Mouse (Mus musculus): ENCODE data around the gene Lix1l. TPM values are rescaled to one million over a fixed set of nuclear protein-coding genes. Genes with fewer than 3 reads are reported as not detected.
"Not testable (repeated sequence)": the region's sequence is repeated elsewhere in the genome, so short reads cannot be mapped to it uniquely, and the experiment has no call there.

Lix1l gene
- total RNA-seq, 2 experiments from 2014 or later = 24.4 to 27.4 TPM

- peak; percentile 97 to 99 for DNase-seq
Observed at GRCm38 (mm10) chr3:96629729-96630600, 29.0 kb downstream of the Lix1l start, which contains the start of gene Rbm8a. Gene Rbm8a (plus strand): TSS chr3:96629933.

DNA sequence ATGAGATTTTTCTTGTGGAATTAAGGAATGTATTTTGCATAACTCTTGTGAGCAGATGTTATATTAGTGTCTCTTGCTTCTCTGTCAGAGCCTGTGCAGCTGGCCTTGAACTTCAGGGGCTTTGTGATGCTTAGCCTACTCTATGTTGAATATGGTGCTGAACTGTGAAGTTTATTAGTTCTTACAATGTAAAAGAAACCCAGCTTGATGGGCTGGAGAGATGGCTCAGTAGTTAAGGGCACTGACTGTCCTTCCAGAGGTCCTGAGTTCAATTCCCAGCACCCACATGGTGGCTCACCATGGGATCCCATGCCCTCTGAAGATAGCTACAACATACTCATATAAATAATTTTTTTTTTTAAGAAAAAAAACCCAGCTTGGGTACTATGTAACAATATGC lies 31.1 kb downstream of the Lix1l start:
- DNase-seq = no peak

GRCm38 (mm10) chr3:96634015-96634414 lies 33.1 kb downstream of the Lix1l start:
- DNase-seq = no peak

GRCm38 (mm10) chr3:96634928-96635879 lies 34.3 kb downstream of the Lix1l start, which contains the start of the genes Pex11b and Gm42957:
Gene Pex11b (plus strand): TSS chr3:96635376.
Gene Gm42957 (plus strand): TSS chr3:96635474.
- DNase-seq = peak; percentile 94 to 95

GRCm38 (mm10) chr3:96635906-96636305 lies 35.0 kb downstream of the Lix1l start:
- no peak for DNase-seq

DNA sequence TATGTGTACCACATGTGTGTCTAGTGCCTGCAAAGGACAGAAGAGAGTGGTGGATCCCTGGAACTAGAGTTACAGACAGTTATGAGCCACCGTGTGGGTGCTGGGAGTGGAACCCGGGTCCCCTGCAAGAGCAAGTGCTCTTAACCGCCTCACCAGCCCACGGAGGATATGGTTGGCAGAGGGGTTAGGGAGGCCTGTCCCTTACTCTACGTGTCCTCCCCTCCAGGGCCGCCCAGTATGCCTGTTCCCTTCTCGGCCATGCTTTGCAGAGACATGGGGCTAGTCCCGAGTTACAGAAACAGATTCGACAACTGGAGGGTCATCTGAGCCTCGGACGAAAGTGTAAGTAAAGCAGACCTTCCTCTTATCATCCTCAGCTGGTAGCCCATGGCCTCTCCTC lies 35.5 kb downstream of the Lix1l start:
- DNase-seq = no peak

- DNase-seq = peak; percentile 54 to 87
Observed at GRCm38 (mm10) chr3:96639219-96639618, 38.3 kb downstream of the Lix1l start.

- DNase-seq = peak; percentile 44 to 61
Observed at GRCm38 (mm10) chr3:96645018-96645649, 44.2 kb downstream of the Lix1l start, which contains the start of gene Itga10. Gene Itga10 (plus strand): TSS chr3:96645584.

DNA sequence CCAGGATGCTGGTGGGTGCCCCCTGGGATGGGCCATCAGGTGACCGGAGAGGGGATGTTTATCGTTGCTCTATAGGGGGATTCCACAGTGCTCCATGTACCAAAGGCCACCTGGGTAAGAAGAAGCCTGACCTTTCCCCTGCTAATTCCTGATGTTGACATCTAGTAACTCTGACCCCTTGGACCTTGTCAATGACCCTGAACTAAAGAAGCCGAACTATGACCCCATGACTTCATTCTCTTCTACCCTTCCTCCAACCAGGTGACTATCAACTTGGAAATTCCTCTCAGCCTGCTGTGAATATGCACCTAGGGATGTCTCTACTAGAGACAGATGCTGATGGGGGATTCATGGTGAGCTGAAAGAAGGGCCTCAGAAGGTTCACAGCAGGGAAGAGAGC lies 46.4 kb downstream of the Lix1l start:
- DNase-seq = no peak

DNA sequence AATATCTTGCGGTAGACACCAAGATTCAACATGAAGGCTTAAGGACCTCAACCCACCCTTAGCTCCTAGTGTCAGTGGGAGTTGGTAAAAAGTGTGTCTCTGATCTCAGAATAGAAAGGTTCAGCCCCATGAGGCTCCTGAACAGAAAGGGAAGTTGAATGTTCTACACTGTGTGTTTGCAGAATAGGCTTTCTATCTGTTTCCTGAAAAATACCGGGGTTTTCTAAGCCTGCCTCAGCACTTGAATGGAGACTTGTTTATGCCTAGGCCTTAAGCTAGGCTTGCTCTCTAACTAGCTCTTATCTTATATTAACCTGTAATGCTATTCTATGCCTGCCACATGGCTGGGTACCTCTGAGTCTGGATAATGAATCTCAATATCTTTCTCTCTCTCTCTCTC lies 60.0 kb downstream of the Lix1l start:
- DNase-seq = no peak

DNA sequence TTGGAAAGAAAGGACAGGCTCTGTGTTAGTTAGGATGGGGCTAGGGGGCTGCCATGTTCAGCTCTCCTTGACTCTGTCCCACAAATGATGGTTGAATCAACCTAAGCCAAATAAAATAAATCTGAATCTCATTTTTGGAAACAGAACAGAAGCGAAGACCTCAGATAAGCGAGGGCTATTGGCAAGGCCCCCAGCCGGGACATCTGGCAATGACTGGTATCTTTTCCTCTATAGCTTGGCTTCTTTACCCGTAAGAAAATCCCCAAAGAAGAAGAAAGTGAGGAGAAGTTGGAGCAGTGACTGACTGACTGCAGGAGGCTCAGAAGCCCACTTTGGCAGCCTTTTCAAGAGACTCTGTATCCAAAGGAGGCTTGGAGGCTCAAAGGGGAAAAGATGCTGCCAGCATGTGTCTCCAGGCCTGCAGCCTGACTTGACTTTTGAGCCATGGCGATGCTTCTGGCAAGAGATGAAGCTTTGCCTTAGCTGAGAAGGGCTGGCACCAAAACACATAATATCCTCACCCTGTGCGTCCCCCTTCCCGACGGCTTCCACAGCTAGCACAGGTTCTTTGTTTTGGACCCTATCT lies 61.9 kb downstream of the Lix1l start:
- peak in 1 of 2 experiments; percentile 21 for DNase-seq

- peak; percentile 81 to 94 for DNase-seq
Observed at GRCm38 (mm10) chr3:96663432-96664239, 62.7 kb downstream of the Lix1l start.

- DNase-seq = not testable (repeated sequence)
Observed at GRCm38 (mm10) chr3:96665732-96666363, 64.9 kb downstream of the Lix1l start.

- DNase-seq = no peak
Observed at GRCm38 (mm10) chr3:96666916-96667315, 66.0 kb downstream of the Lix1l start.

DNA sequence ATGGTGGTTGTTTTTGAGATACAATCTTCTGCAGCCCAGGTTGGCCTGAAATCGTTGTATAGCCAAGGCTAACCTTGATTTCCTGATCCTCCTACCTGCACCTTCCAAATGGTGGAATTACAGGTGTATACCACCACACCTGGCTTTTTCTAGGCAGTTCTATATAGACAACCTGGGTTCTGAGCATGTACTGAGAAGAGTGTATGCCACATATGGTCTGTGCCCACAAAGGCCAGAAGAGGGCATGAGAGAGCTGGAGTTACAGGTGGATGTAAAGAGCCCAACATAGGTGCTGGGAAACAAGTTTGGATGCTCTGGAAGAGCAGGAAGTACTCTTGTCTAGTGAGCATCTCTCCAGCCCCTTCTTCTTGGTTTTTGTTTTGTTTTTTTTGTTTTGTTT lies 66.4 kb downstream of the Lix1l start:
- DNase-seq = no peak

- no peak for DNase-seq
Observed at GRCm38 (mm10) chr3:96668424-96669067, 67.6 kb downstream of the Lix1l start.

DNA sequence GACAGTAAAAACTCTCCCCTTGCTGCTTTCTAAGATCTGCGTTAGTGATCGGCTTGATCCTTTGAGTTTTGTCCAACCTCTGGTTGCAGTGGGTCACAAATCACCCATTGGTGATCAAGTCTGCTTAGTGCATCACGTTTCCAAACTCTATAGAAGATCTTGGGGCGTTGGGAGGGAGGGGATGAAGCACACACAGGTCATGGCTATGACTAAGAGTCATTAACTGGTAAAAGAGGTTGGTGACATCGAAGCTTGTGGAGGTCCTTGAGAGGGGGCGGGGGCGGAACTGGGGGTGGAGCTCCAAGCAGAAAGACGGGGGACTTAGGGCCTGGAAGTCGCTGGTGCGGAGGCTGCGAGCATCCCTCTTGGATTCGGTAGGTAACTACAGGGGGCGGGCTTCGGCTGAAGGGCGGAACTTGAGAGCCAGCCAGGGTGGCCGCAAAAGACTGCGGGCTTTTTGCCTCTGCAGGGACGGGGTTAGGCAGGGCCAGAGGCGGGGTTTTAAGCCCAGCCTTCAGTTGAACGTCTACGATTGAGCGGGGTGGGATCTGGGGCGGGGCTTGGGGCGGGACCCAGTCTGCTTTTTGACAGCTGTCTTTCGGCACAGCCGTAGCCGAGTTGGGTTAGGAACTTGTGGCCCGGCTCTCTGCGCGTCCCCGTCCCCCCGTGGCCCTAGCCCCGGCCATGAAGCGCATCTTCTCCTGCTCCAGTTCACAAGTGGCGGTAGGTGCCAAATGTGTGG lies 68.9 kb downstream of the Lix1l start, which contains the start of gene Ankrd35:
Gene Ankrd35 (plus strand): TSS at position 405 of the 742 bp plus-strand sequence.
- DNase-seq = peak; percentile 82 to 89

GRCm38 (mm10) chr3:96671519-96671918 lies 70.6 kb downstream of the Lix1l start:
- no peak for DNase-seq

DNA sequence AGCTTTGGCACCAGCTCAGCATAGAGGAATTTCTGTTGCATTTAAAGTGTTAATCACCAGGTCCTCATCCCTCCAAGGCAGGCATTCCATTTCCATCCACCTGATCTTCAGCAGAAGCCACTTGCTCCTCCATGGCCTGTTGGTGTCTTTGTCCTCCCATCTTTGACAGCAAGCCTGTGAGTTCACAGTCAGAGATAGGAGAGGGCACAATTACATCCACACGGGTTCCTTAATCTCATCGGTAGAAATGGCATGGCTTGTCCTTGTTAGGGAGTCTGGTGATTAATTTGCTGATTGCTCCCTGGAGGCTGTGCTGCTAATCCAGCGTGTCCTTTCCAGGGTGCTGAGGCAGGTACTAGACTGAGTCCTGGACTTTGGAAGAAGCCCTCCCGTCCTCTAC lies 72.6 kb downstream of the Lix1l start:
- no peak for DNase-seq
